21 mouse cellular contexts compared by ENCODE assay signal in genomic region chr14:80528419-80529028, GRCm38 (mm10).
DNase-seq lines count a peak whose midpoint lies in the region; ATAC-seq lines count a peak whose summit lies in the region.
"Had no signal": no experiment of that assay in that cellular context is flagged by ENCODE, and none has a peak within 500 bp of the region (broad histone marks: within the 10 kb centered on the region; RNA-seq: fewer than 3 reads in every experiment).

No protein-coding gene starts in this region.

- H3K9me3 ChIP-seq in embryonic facial prominence, embryonic 11.5 days (replicated peaks; ENCODE audit: control insufficient read depth, low read length), result no peaks in the 10 kb centered on the region
- H3K9me3 ChIP-seq in embryonic facial prominence, embryonic 10.5 days, result no peaks in the 10 kb centered on the region
- no peaks in the 10 kb centered on the region for H3K9me3 ChIP-seq in heart, embryonic 10.5 days
- no peaks in the 10 kb centered on the region for H3K9me3 ChIP-seq in midbrain, embryonic 12.5 days
- no peaks in the 10 kb centered on the region for H3K9me3 ChIP-seq in midbrain, embryonic 16.5 days (replicated peaks; ENCODE audit: control insufficient read depth, low read length, poor library complexity, severe bottlenecking)
- H3K9me3 ChIP-seq: embryonic facial prominence, embryonic 12.5 days; heart, embryonic 15.5 days; hindbrain, embryonic 13.5 days; intestine, embryonic 15.5 days had no signal

- no peak overlapping the region for H3K4me3 ChIP-seq in embryonic facial prominence, embryonic 11.5 days (ENCODE audit: low read depth, low read length)
- no peak overlapping the region for H3K4me3 ChIP-seq in embryonic facial prominence, embryonic 10.5 days
- H3K4me3 ChIP-seq in heart, embryonic 10.5 days, result no peak overlapping the region
- H3K4me3 ChIP-seq in midbrain, embryonic 12.5 days, result no peak overlapping the region
- H3K4me3 ChIP-seq in midbrain, embryonic 16.5 days (ENCODE audit: low read depth, low read length), result no peak overlapping the region
- H3K4me3 ChIP-seq: embryonic facial prominence, embryonic 12.5 days; heart, embryonic 15.5 days; hindbrain, embryonic 13.5 days; intestine, embryonic 15.5 days had no signal

- 71% methylated on average over 9 of the region's 9 CpGs for WGBS in embryonic facial prominence, embryonic 11.5 days
- 62% methylated on average over 9 of the region's 9 CpGs for WGBS in embryonic facial prominence, embryonic 10.5 days
- 76% methylated on average over 9 of the region's 9 CpGs for WGBS in heart, embryonic 10.5 days
- WGBS in midbrain, embryonic 12.5 days, result 15% methylated on average over 9 of the region's 9 CpGs
- 13% methylated on average over 9 of the region's 9 CpGs for WGBS in midbrain, embryonic 16.5 days

- no peak overlapping the region for H3K27ac ChIP-seq in embryonic facial prominence, embryonic 11.5 days (replicated peaks; ENCODE audit: low read depth, low read length)
- no peak overlapping the region for H3K27ac ChIP-seq in embryonic facial prominence, embryonic 10.5 days (replicated peaks)
- H3K27ac ChIP-seq in heart, embryonic 10.5 days, result no peak overlapping the region
- peak overlapping the region; percentile 12; the same call in 1 of the 2 replicates for H3K27ac ChIP-seq in midbrain, embryonic 12.5 days (replicated peaks)
- no peak overlapping the region for H3K27ac ChIP-seq in midbrain, embryonic 16.5 days (ENCODE audit: low read length)
- H3K27ac ChIP-seq: embryonic facial prominence, embryonic 12.5 days; heart, embryonic 15.5 days; hindbrain, embryonic 13.5 days; hindbrain, postnatal 0 days; intestine, embryonic 15.5 days had no signal

- H3K4me1 ChIP-seq in embryonic facial prominence, embryonic 11.5 days (ENCODE audit: control insufficient read depth, insufficient read depth, low read length), result no peaks in the 10 kb centered on the region
- no peaks in the 10 kb centered on the region for H3K4me1 ChIP-seq in embryonic facial prominence, embryonic 10.5 days
- H3K4me1 ChIP-seq in heart, embryonic 10.5 days, result no peaks in the 10 kb centered on the region
- H3K4me1 ChIP-seq in midbrain, embryonic 12.5 days, result 0 out of 2 replicates have a peak, but pooled peaks cover 3% of the 10 kb centered on the region
- H3K4me1 ChIP-seq in midbrain, embryonic 16.5 days (ENCODE audit: control insufficient read depth, insufficient read depth, low read length), result peaks cover 4% of the 10 kb centered on the region
- H3K4me1 ChIP-seq: embryonic facial prominence, embryonic 12.5 days; heart, embryonic 15.5 days; hindbrain, embryonic 13.5 days; intestine, embryonic 15.5 days had no signal

- H3K9ac ChIP-seq in embryonic facial prominence, embryonic 11.5 days (replicated peaks; ENCODE audit: low read length), result no peak overlapping the region
- H3K9ac ChIP-seq in midbrain, embryonic 12.5 days (replicated peaks), result no peak overlapping the region
- no peak overlapping the region for H3K9ac ChIP-seq in midbrain, embryonic 16.5 days (ENCODE audit: low read depth, low read length)
- H3K9ac ChIP-seq: embryonic facial prominence, embryonic 12.5 days; heart, embryonic 15.5 days; hindbrain, embryonic 13.5 days; intestine, embryonic 15.5 days had no signal

- DNase-seq in embryonic facial prominence, embryonic 11.5 days (ENCODE audit: low spot score), result peak; percentile 3
- DNase-seq in embryonic facial prominence, embryonic 10.5 days (ENCODE audit: low spot score), result no peak
- peak; percentile 23 for DNase-seq in heart, adult 11 months
- DNase-seq in heart, embryonic 10.5 days (ENCODE audit: low spot score), result no peak
- DNase-seq in left cerebral cortex, adult 8-10 months (ENCODE audit: low spot score in 2 of 2), result no peak
- DNase-seq in right cerebral cortex, postnatal 4 days, result no peak
- DNase-seq: adrenal gland, postnatal 10 days; cerebellum, adult 11-12 months; cerebellum, adult 9-10 months; cerebellum, postnatal 25 days; gastrocnemius, postnatal 36 days; heart, adult 18-20 months; heart, postnatal 14 days had no signal

- H3K4me2 ChIP-seq in embryonic facial prominence, embryonic 11.5 days (ENCODE audit: low read depth, low read length), result no peak overlapping the region
- peak overlapping the region; percentile 26; the same call in 1 of the 2 replicates for H3K4me2 ChIP-seq in midbrain, embryonic 12.5 days (replicated peaks)
- H3K4me2 ChIP-seq in midbrain, embryonic 16.5 days (ENCODE audit: low read length), result 0 out of 2 replicates have a peak overlapping the region, but pooled peaks have one; percentile 21
- H3K4me2 ChIP-seq: embryonic facial prominence, embryonic 12.5 days; heart, embryonic 11.5 days; heart, embryonic 15.5 days; hindbrain, embryonic 13.5 days; intestine, embryonic 15.5 days had no signal

- ATAC-seq in embryonic facial prominence, embryonic 11.5 days (replicated peaks; ENCODE audit: insufficient number of reproducible peaks, low FRiP score, low TSS enrichment, low read depth), result no peak
- peak; percentile 85 for ATAC-seq in midbrain, embryonic 12.5 days (ENCODE audit: low FRiP score, low read depth)
- peak; percentile 67; the same call in 1 of the 2 replicates for ATAC-seq in midbrain, embryonic 16.5 days
- ATAC-seq: hindbrain, postnatal 0 days; intestine, embryonic 15.5 days had no signal

- no peaks in the 10 kb centered on the region for H3K27me3 ChIP-seq in embryonic facial prominence, embryonic 11.5 days (ENCODE audit: control insufficient read depth, insufficient read depth, low read length)
- H3K27me3 ChIP-seq in embryonic facial prominence, embryonic 10.5 days (replicated peaks; ENCODE audit: low read depth, poor library complexity, severe bottlenecking), result no peaks in the 10 kb centered on the region
- H3K27me3 ChIP-seq in heart, embryonic 10.5 days (ENCODE audit: insufficient read depth, poor library complexity, severe bottlenecking), result no peaks in the 10 kb centered on the region
- peaks cover 13% of the 10 kb centered on the region; the same call in 1 of the 2 replicates for H3K27me3 ChIP-seq in midbrain, embryonic 12.5 days
- no peaks in the 10 kb centered on the region for H3K27me3 ChIP-seq in midbrain, embryonic 16.5 days (ENCODE audit: control insufficient read depth, insufficient read depth, low read depth, low read length)
- H3K27me3 ChIP-seq: embryonic facial prominence, embryonic 12.5 days; heart, embryonic 15.5 days; hindbrain, embryonic 13.5 days; intestine, embryonic 15.5 days had no signal

- H3K36me3 ChIP-seq in embryonic facial prominence, embryonic 11.5 days (replicated peaks; ENCODE audit: control insufficient read depth, insufficient read depth, low read depth, low read length), result no peaks in the 10 kb centered on the region
- H3K36me3 ChIP-seq in embryonic facial prominence, embryonic 10.5 days (replicated peaks), result no peaks in the 10 kb centered on the region
- no peaks in the 10 kb centered on the region for H3K36me3 ChIP-seq in heart, embryonic 10.5 days
- no peaks in the 10 kb centered on the region for H3K36me3 ChIP-seq in midbrain, embryonic 12.5 days
- H3K36me3 ChIP-seq in midbrain, embryonic 16.5 days (ENCODE audit: control insufficient read depth, insufficient read depth, low read length), result no peaks in the 10 kb centered on the region
- H3K36me3 ChIP-seq: embryonic facial prominence, embryonic 12.5 days; heart, embryonic 15.5 days; hindbrain, embryonic 13.5 days; intestine, embryonic 15.5 days had no signal

Comparison
In these comparisons a context has a peak if more than half of its experiments do, and no peak if none do; other contexts are left out.
1. DNase-seq: peak in embryonic facial prominence, embryonic 11.5 days (single experiment) and heart, adult 11 months (single experiment); none in embryonic facial prominence, embryonic 10.5 days (single experiment), heart, embryonic 10.5 days (single experiment), left cerebral cortex, adult 8-10 months (0 of 2) and right cerebral cortex, postnatal 4 days (single experiment).